Mouse (Mus musculus): ENCODE measurements around the gene Mycn.
A peak's percentile ranks its signal among the peaks of the same experiment; 100 is the strongest.

- TF ChIP-seq POLR2A (IDR thresholded peaks at IDR 0.05; ENCODE audit: insufficient read depth, low read length) (peak; percentile 41), CTCF (IDR thresholded peaks at IDR 0.05; ENCODE audit: low read depth, low read length) (no peak)
Measured at GRCm38 (mm10) chr12:12941661-12942363, at the start of gene Mycn.

Data from ES-Bruce4 (cell line).